Mouse (Mus musculus) cortical plate, adult 2 months (tissue): ENCODE measurements around the gene Glce.

Source experiments
- CTCF ChIP-seq: fragments of 200-500 bp; IDR thresholded peaks from 2 replicates; pipeline ENCODE4 v1.5.1; 2011; ENCODE audit warnings: mild to moderate bottlenecking, control low read depth, low read length; ENCODE audit not compliant: insufficient read depth; ENCODE audit errors: extremely low read depth
- POLR2A ChIP-seq: fragments of 200-500 bp; IDR thresholded peaks from 2 replicates; pipeline ENCODE4 v1.6.1; 2011; ENCODE audit warnings: mild to moderate bottlenecking, low read length, control low read depth; ENCODE audit not compliant: insufficient read depth; ENCODE audit errors: extremely low read depth

DNA sequence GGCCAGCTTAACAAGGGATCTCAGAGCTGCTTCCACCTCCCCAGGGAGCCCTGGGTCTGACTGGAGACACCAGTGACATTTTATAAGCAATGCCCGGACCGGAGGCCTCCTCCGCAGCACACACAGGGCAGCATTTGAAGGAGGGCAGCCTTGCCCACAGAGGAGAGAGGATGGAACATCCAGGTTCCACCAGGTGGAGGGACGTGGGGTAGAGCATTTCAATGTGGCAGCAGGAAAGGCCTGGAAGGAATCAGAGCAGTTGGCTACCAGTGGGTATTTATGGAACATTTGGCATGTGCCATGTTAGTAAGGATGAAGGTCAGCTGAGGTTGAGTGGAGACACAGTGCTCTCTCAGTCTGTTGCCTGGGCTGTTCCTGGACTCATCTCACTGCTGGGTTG is 36.3 kb upstream of the Glce start:
- TF ChIP-seq POLR2A (no peak), CTCF (no peak)
